ENCODE assay signal across 11 mouse cellular contexts in genomic region chr11:97098791-97099190, GRCm38 (mm10). TPM values are rescaled to one million over a fixed set of nuclear protein-coding genes. Genes with fewer than 3 reads are reported as not detected.
DNase-seq lines count a peak whose midpoint lies in the region; ATAC-seq and TF ChIP-seq lines count a peak whose summit lies in the region.
"Had no signal": no experiment of that assay in that cellular context is flagged by ENCODE, and none has a peak within 500 bp of the region (broad histone marks: within the 10 kb centered on the region; RNA-seq: fewer than 3 reads in every experiment).

No protein-coding gene starts in this region.

- no peaks in the 10 kb centered on the region for H3K36me3 ChIP-seq in testis, adult 2 months (ENCODE audit: control insufficient read depth, insufficient read depth, low read length)
- H3K36me3 ChIP-seq in heart, embryonic 13.5 days, result no peaks in the 10 kb centered on the region
- H3K36me3 ChIP-seq in stomach, postnatal 0 days (ENCODE audit: control insufficient read depth, insufficient read depth, low read length), result no peaks in the 10 kb centered on the region
- no peaks in the 10 kb centered on the region for H3K36me3 ChIP-seq in hindbrain, embryonic 10.5 days
- H3K36me3 ChIP-seq: G1E had no signal

- ATAC-seq in heart, embryonic 13.5 days (ENCODE audit: extremely low read depth, insufficient number of reproducible peaks, low FRiP score, low TSS enrichment), result no peak
- 0 out of 2 replicates have a peak, but pooled peaks have one; percentile 25 for ATAC-seq in stomach, postnatal 0 days (ENCODE audit: low FRiP score, low TSS enrichment)
- no peak for ATAC-seq in monocyte, adult 5-6 weeks (replicated peaks; ENCODE audit: insufficient number of reproducible peaks, low FRiP score, low TSS enrichment, poor library complexity, severe bottlenecking)

- peak overlapping the region; percentile 25 for H3K9ac ChIP-seq in heart, embryonic 13.5 days
- H3K9ac ChIP-seq in stomach, postnatal 0 days (ENCODE audit: low read length), result no peak overlapping the region

- H3K27ac ChIP-seq in testis, adult 2 months (ENCODE audit: control insufficient read depth, insufficient read depth, low read depth, low read length), result no peak overlapping the region
- no peak overlapping the region for H3K27ac ChIP-seq in heart, embryonic 13.5 days (replicated peaks)
- no peak overlapping the region for H3K27ac ChIP-seq in stomach, postnatal 0 days (replicated peaks)
- no peak overlapping the region for H3K27ac ChIP-seq in hindbrain, embryonic 10.5 days

- H3K4me1 ChIP-seq in testis, adult 2 months (ENCODE audit: control insufficient read depth, insufficient read depth, low read length), result peaks cover 5% of the 10 kb centered on the region
- H3K4me1 ChIP-seq in heart, embryonic 13.5 days, result peaks cover 7% of the 10 kb centered on the region
- H3K4me1 ChIP-seq in stomach, postnatal 0 days (replicated peaks; ENCODE audit: control insufficient read depth, insufficient read depth), result no peaks in the 10 kb centered on the region
- peaks cover 10% of the 10 kb centered on the region for H3K4me1 ChIP-seq in hindbrain, embryonic 10.5 days (replicated peaks)

- WGBS in heart, embryonic 13.5 days, result 13% methylated on average over 16 of the region's 18 CpGs
- 23% methylated on average over 18 of the region's 18 CpGs for WGBS in stomach, postnatal 0 days
- 23% methylated on average over 18 of the region's 18 CpGs for WGBS in hindbrain, embryonic 10.5 days

- peak overlapping the region; percentile 28 for H3K4me3 ChIP-seq in testis, adult 2 months (ENCODE audit: control insufficient read depth, low read depth, low read length)
- peak overlapping the region; percentile 22 for H3K4me3 ChIP-seq in heart, embryonic 13.5 days
- H3K4me3 ChIP-seq in stomach, postnatal 0 days (ENCODE audit: low read depth, low read length), result no peak overlapping the region
- no peak overlapping the region for H3K4me3 ChIP-seq in hindbrain, embryonic 10.5 days
- H3K4me3 ChIP-seq: erythroblast, embryonic 14.5 days had no signal

- no peak for TF ChIP-seq POLR2A in testis, adult 2 months (IDR thresholded peaks at IDR 0.05; ENCODE audit: control insufficient read depth, low read depth, low read length)

- no peak for TF ChIP-seq CTCF in testis, adult 2 months (IDR thresholded peaks at IDR 0.05; ENCODE audit: control insufficient read depth, insufficient read depth, insufficient replicate concordance, low read depth, low read length)
- no peak for TF ChIP-seq CTCF in stomach, postnatal 0 days (IDR thresholded peaks at IDR 0.05; ENCODE audit: low read depth)

- peak overlapping the region; percentile 50 for H3K4me2 ChIP-seq in heart, embryonic 13.5 days
- H3K4me2 ChIP-seq in stomach, postnatal 0 days (replicated peaks; ENCODE audit: low read depth), result peak overlapping the region; percentile 29; the same call in 1 of the 2 replicates

- no peak for TF ChIP-seq EP300 in stomach, postnatal 0 days (optimal IDR thresholded peaks at IDR 0.05)

- no peaks in the 10 kb centered on the region for H3K27me3 ChIP-seq in testis, adult 2 months (ENCODE audit: control insufficient read depth, insufficient read depth, low read length)
- peaks cover 73% of the 10 kb centered on the region for H3K27me3 ChIP-seq in heart, embryonic 13.5 days (replicated peaks)
- 0 out of 2 replicates have a peak, but pooled peaks cover 4% of the 10 kb centered on the region for H3K27me3 ChIP-seq in stomach, postnatal 0 days (ENCODE audit: control insufficient read depth, insufficient read depth, low read length)
- peaks cover 63% of the 10 kb centered on the region for H3K27me3 ChIP-seq in hindbrain, embryonic 10.5 days (ENCODE audit: insufficient read depth, poor library complexity, severe bottlenecking)

- no peak for DNase-seq in testis, postnatal 14 days (ENCODE audit: low spot score)
- peak; percentile 50 for DNase-seq in kidney, postnatal 10 days
- DNase-seq in stomach, postnatal 0 days (ENCODE audit: low spot score), result no peak
- no peak for DNase-seq in hindbrain, embryonic 10.5 days (ENCODE audit: low spot score)
- DNase-seq in right cerebral cortex, adult 18-20 months, result no peak

- H3K9me3 ChIP-seq in heart, embryonic 13.5 days, result no peaks in the 10 kb centered on the region
- H3K9me3 ChIP-seq in stomach, postnatal 0 days (ENCODE audit: control insufficient read depth, low read length), result no peaks in the 10 kb centered on the region
- no peaks in the 10 kb centered on the region for H3K9me3 ChIP-seq in hindbrain, embryonic 10.5 days
- H3K9me3 ChIP-seq: G1E had no signal

RNA-seq across cellular contexts. Expression of gene Tbx21, which starts 16.3 kb away (rescaled TPM):
- polyA plus RNA-seq in testis, adult 2 months (2012; rRNA removed), result 0.14 and 0.22 TPM in 2 replicates
- not detected in 2 replicates for polyA plus RNA-seq in heart, embryonic 13.5 days (2015; fragmentation: Nextera tagmentation; extraction: Ambion mirVana)
- polyA plus RNA-seq in stomach, postnatal 0 days (2015; fragmentation: Nextera tagmentation; extraction: Ambion mirVana), result 0.05 and 0.10 TPM in 2 replicates
- 25.3 to 119 TPM (median 30.9 TPM) in 3 replicates for total RNA-seq in monocyte, adult 5-6 weeks (2017)
- 0.29 TPM in 2 replicates for polyA plus RNA-seq in hindbrain, embryonic 10.5 days (2016; fragmentation: Nextera tagmentation; extraction: Ambion mirVana)
- total RNA-seq: G1E had no signal
- polyA plus RNA-seq: erythroblast, embryonic 14.5 days; G1E had no signal

RNA-seq across cellular contexts. Expression of gene Osbpl7, which starts 48.4 kb away (rescaled TPM):
- 75.7 and 82.3 TPM in 2 replicates for polyA plus RNA-seq in testis, adult 2 months (2012; rRNA removed)
- 6.2 and 6.5 TPM in 2 replicates for polyA plus RNA-seq in heart, embryonic 13.5 days (2015; fragmentation: Nextera tagmentation; extraction: Ambion mirVana)
- 7.5 and 8.6 TPM in 2 replicates for polyA plus RNA-seq in stomach, postnatal 0 days (2015; fragmentation: Nextera tagmentation; extraction: Ambion mirVana)
- total RNA-seq in monocyte, adult 5-6 weeks (2017), result 10.0 to 13.1 TPM (median 11.3 TPM) in 3 replicates
- polyA plus RNA-seq in hindbrain, embryonic 10.5 days (2016; fragmentation: Nextera tagmentation; extraction: Ambion mirVana), result 9.4 and 10.7 TPM in 2 replicates

RNA-seq across cellular contexts. Expression of gene Tbkbp1, which starts 52.5 kb away (rescaled TPM):
- polyA plus RNA-seq in testis, adult 2 months (2012; rRNA removed), result 2.4 and 2.7 TPM in 2 replicates
- 5.5 and 6.6 TPM in 2 replicates for polyA plus RNA-seq in heart, embryonic 13.5 days (2015; fragmentation: Nextera tagmentation; extraction: Ambion mirVana)
- 1.8 and 2.4 TPM in 2 replicates for polyA plus RNA-seq in stomach, postnatal 0 days (2015; fragmentation: Nextera tagmentation; extraction: Ambion mirVana)
- total RNA-seq in monocyte, adult 5-6 weeks (2017), result 23.2 to 34.3 TPM (median 24.7 TPM) in 3 replicates
- polyA plus RNA-seq in hindbrain, embryonic 10.5 days (2016; fragmentation: Nextera tagmentation; extraction: Ambion mirVana), result 3.6 and 6.4 TPM in 2 replicates

RNA-seq across cellular contexts. Expression of gene Mrpl10, which starts 57.4 kb away (rescaled TPM):
- polyA plus RNA-seq in testis, adult 2 months (2012; rRNA removed), result 41.7 and 47.6 TPM in 2 replicates
- 67.5 and 72.6 TPM in 2 replicates for polyA plus RNA-seq in heart, embryonic 13.5 days (2015; fragmentation: Nextera tagmentation; extraction: Ambion mirVana)
- 56.3 and 60.8 TPM in 2 replicates for polyA plus RNA-seq in stomach, postnatal 0 days (2015; fragmentation: Nextera tagmentation; extraction: Ambion mirVana)
- 12.3 to 17.5 TPM (median 13.4 TPM) in 3 replicates for total RNA-seq in monocyte, adult 5-6 weeks (2017)
- polyA plus RNA-seq in hindbrain, embryonic 10.5 days (2016; fragmentation: Nextera tagmentation; extraction: Ambion mirVana), result 78.9 and 80.7 TPM in 2 replicates

RNA-seq across cellular contexts. Expression of gene Lrrc46, which starts 57.6 kb away (rescaled TPM):
- polyA plus RNA-seq in testis, adult 2 months (2012; rRNA removed), result 795 and 824 TPM in 2 replicates
- 0.18 and 0.49 TPM in 2 replicates for polyA plus RNA-seq in heart, embryonic 13.5 days (2015; fragmentation: Nextera tagmentation; extraction: Ambion mirVana)
- 0.36 and 0.45 TPM in 2 replicates for polyA plus RNA-seq in stomach, postnatal 0 days (2015; fragmentation: Nextera tagmentation; extraction: Ambion mirVana)
- not detected in 3 replicates for total RNA-seq in monocyte, adult 5-6 weeks (2017)
- 3.5 and 6.8 TPM in 2 replicates for polyA plus RNA-seq in hindbrain, embryonic 10.5 days (2016; fragmentation: Nextera tagmentation; extraction: Ambion mirVana)
- total RNA-seq: megakaryocyte-erythroid progenitor cell, adult 5-6 weeks had no signal
- polyA plus RNA-seq: erythroblast, embryonic 14.5 days had no signal

Comparison
In these comparisons a context has a peak if more than half of its experiments do, and no peak if none do; other contexts are left out.
1. H3K4me3 ChIP-seq: peak in testis, adult 2 months (single experiment) and heart, embryonic 13.5 days (single experiment); none in stomach, postnatal 0 days (single experiment) and hindbrain, embryonic 10.5 days (single experiment).